Mouse (Mus musculus) MEL (cell line): ENCODE measurements around the gene Calcrl. TPM values are rescaled to one million over a fixed set of nuclear protein-coding genes. Genes with fewer than 3 reads are reported as not detected.

Source experiments
- DNase-seq: peaks from one replicate; pipeline ENCODE4 v3.0.0; 2011; ENCODE audit warnings: low read depth, low spot score
- H3K27ac ChIP-seq: 2 replicates; pipeline ENCODE4 v1.5.1; 2012; ENCODE audit warnings: low read depth, mild to moderate bottlenecking, control low read depth, low read length, moderate library complexity; ENCODE audit not compliant: control insufficient read depth
- H3K27me3 ChIP-seq, 2 experiments: fragments of 150-350 bp in 1 of 2; sonication (generic) in 1 of 2; 2 replicates each; pipeline ENCODE4 v1.6.1; 2012; ENCODE audit warnings: low read length in 2 of 2, mild to moderate bottlenecking in 2 of 2, improper control_type of control experiment in 1 of 2, moderate library complexity in 1 of 2; ENCODE audit not compliant: insufficient read depth in 2 of 2, control insufficient read depth in 1 of 2
- H3K36me3 ChIP-seq, 2 experiments: 2 replicates each; pipeline ENCODE4 v1.6.1; 2012 to 2014; ENCODE audit warnings: low read length in 2 of 2, improper control_type of control experiment in 1 of 2, inconsistent platforms in 1 of 2, mild to moderate bottlenecking in 1 of 2; ENCODE audit not compliant: insufficient read depth in 2 of 2, control insufficient read depth in 1 of 2
- H3K4me1 ChIP-seq, 2 experiments: fragments of 150-350 bp in 1 of 2; sonication (generic) in 1 of 2; 2 replicates each; pipeline ENCODE4 v1.6.1; 2012; ENCODE audit warnings: low read length in 2 of 2, improper control_type of control experiment in 1 of 2, mild to moderate bottlenecking in 1 of 2; ENCODE audit not compliant: insufficient read depth in 2 of 2, control insufficient read depth in 1 of 2
- H3K4me3 ChIP-seq, 2 experiments: fragments of 150-350 bp in 1 of 2; sonication (generic) in 1 of 2; 2 replicates each; pipeline ENCODE4 v1.5.1; 2012; ENCODE audit warnings: low read depth in 2 of 2, low read length in 2 of 2, mild to moderate bottlenecking in 2 of 2, moderate library complexity in 2 of 2, control low read depth in 1 of 2, improper control_type of control experiment in 1 of 2; ENCODE audit not compliant: control insufficient read depth in 1 of 2, insufficient read depth in 1 of 2
- H3K79me2 ChIP-seq: 2 replicates; pipeline ENCODE4 v1.6.1; 2012; ENCODE audit warnings: mild to moderate bottlenecking, low read length, moderate library complexity; ENCODE audit not compliant: control insufficient read depth, poor library complexity, insufficient read depth
- H3K9ac ChIP-seq: 2 replicates; pipeline ENCODE4 v1.6.1; 2012; ENCODE audit warnings: low read depth, mild to moderate bottlenecking, control low read depth, low read length, moderate library complexity; ENCODE audit not compliant: control insufficient read depth, poor library complexity, severe bottlenecking
- H3K9me3 ChIP-seq: fragments of 150-350 bp; sonication (generic); replicated peaks from 2 replicates; pipeline ENCODE4 v1.6.1; 2012; ENCODE audit warnings: mild to moderate bottlenecking, low read length, improper control_type of control experiment, moderate library complexity; ENCODE audit not compliant: insufficient read depth
- BHLHE40 ChIP-seq: IDR thresholded peaks from 2 replicates; pipeline ENCODE4 v1.6.1; 2012; ENCODE audit warnings: low read depth, mild to moderate bottlenecking, inconsistent platforms, low read length, improper control_type of control experiment, borderline replicate concordance
- CTCF ChIP-seq, 3 experiments: IDR thresholded peaks in 2 of 3; conservative IDR thresholded peaks in 1 of 3; 2 replicates each; pipeline ENCODE4 v1.5.1; 2011 to 2012; ENCODE audit warnings: low read length in 3 of 3, low read depth in 2 of 3, mild to moderate bottlenecking in 2 of 3, improper control_type of control experiment in 1 of 3, inconsistent platforms in 1 of 3, mixed read lengths in 1 of 3, moderate library complexity in 1 of 3; ENCODE audit not compliant: control insufficient read depth in 1 of 3, insufficient read depth in 1 of 3, poor library complexity in 1 of 3, severe bottlenecking in 1 of 3
- E2F4 ChIP-seq: IDR thresholded peaks from 2 replicates; pipeline ENCODE4 v1.6.1; 2011; ENCODE audit warnings: low read depth, low read length, improper control_type of control experiment, borderline replicate concordance
- ELF1 ChIP-seq: IDR thresholded peaks from 2 replicates; pipeline ENCODE4 v1.6.1; 2014; ENCODE audit warnings: low read depth, mild to moderate bottlenecking, inconsistent platforms, low read length, improper control_type of control experiment, moderate library complexity
- EP300 ChIP-seq, 2 experiments: IDR thresholded peaks; 2 replicates each; pipeline ENCODE4 v1.6.1; 2011; ENCODE audit warnings: improper control_type of control experiment in 2 of 2, low read length in 2 of 2, low read depth in 1 of 2, mild to moderate bottlenecking in 1 of 2
- ETS1 ChIP-seq: IDR thresholded peaks from 2 replicates; pipeline ENCODE4 v1.6.1; 2012; ENCODE audit warnings: low read depth, mild to moderate bottlenecking, inconsistent platforms, low read length, improper control_type of control experiment, moderate library complexity
- HCFC1 ChIP-seq: IDR thresholded peaks from 2 replicates; pipeline ENCODE4 v1.6.1; 2012; ENCODE audit warnings: low read depth, mild to moderate bottlenecking, inconsistent platforms, low read length, improper control_type of control experiment, moderate library complexity
- KAT2A ChIP-seq: conservative IDR thresholded peaks from 2 replicates; pipeline ENCODE4 v1.6.1; 2012; ENCODE audit warnings: low read depth, low read length, improper control_type of control experiment, inconsistent platforms
- MYB ChIP-seq: IDR thresholded peaks from 2 replicates; pipeline ENCODE4 v1.6.1; 2011; ENCODE audit warnings: mild to moderate bottlenecking, low read depth, low read length, improper control_type of control experiment
- MYC ChIP-seq: IDR thresholded peaks from 2 replicates; pipeline ENCODE4 v1.6.1; 2011; ENCODE audit warnings: low read depth, mild to moderate bottlenecking, low read length, improper control_type of control experiment, moderate library complexity
- RAD21 ChIP-seq: IDR thresholded peaks from 2 replicates; pipeline ENCODE4 v1.6.1; 2011; ENCODE audit warnings: mild to moderate bottlenecking, low read depth, low read length, improper control_type of control experiment
- RCOR1 ChIP-seq: IDR thresholded peaks from 2 replicates; pipeline ENCODE4 v1.6.1; 2012; ENCODE audit warnings: low read depth, mild to moderate bottlenecking, inconsistent platforms, low read length, improper control_type of control experiment
- SIN3A ChIP-seq: IDR thresholded peaks from 2 replicates; pipeline ENCODE4 v1.6.1; 2012; ENCODE audit warnings: low read length, improper control_type of control experiment, inconsistent platforms
- SMC3 ChIP-seq: IDR thresholded peaks from 2 replicates; pipeline ENCODE4 v1.6.1; 2011; ENCODE audit warnings: low read depth, low read length, improper control_type of control experiment
- TCF12 ChIP-seq: IDR thresholded peaks from 2 replicates; pipeline ENCODE4 v1.6.1; 2014; ENCODE audit warnings: low read depth, mild to moderate bottlenecking, inconsistent platforms, low read length, improper control_type of control experiment, moderate library complexity
- ZC3H11A ChIP-seq: IDR thresholded peaks from 2 replicates; pipeline ENCODE4 v1.6.1; 2012; ENCODE audit warnings: low read depth, mild to moderate bottlenecking, inconsistent platforms, low read length, improper control_type of control experiment
- ZKSCAN1 ChIP-seq: IDR thresholded peaks from 2 replicates; pipeline ENCODE4 v1.6.1; 2012; ENCODE audit warnings: low read depth, mild to moderate bottlenecking, inconsistent platforms, low read length, improper control_type of control experiment, moderate library complexity
- ZMIZ1 ChIP-seq: IDR thresholded peaks from 2 replicates; pipeline ENCODE4 v1.6.1; 2012; ENCODE audit warnings: low read depth, mild to moderate bottlenecking, inconsistent platforms, low read length, improper control_type of control experiment, moderate library complexity
- polyA plus RNA-seq, 2 experiments: library from polyadenylated mRNA; stranded (reverse) in 1 of 2; unstranded in 1 of 2; fragments of >175 nt in 1 of 2; fragments of >200 nt in 1 of 2; gene quantifications; 2 replicates each; pipeline versions ENCODE4 v1.2.1 to v1.2.4; 2012; ENCODE audit warnings: low replicate concordance in 2 of 2, low read depth in 1 of 2; ENCODE audit not compliant: insufficient read length in 2 of 2, insufficient read depth in 1 of 2, missing spikeins in 1 of 2
- total RNA-seq: library from RNA; depleted of rRNA; stranded (reverse); fragments of 300-350 nt; gene quantifications from 2 replicates; pipeline ENCODE4 v1.2.3, GENCODE M21; 2012

The Calcrl gene
- total and polyA plus RNA-seq, 3 experiments = not detected

DNA sequence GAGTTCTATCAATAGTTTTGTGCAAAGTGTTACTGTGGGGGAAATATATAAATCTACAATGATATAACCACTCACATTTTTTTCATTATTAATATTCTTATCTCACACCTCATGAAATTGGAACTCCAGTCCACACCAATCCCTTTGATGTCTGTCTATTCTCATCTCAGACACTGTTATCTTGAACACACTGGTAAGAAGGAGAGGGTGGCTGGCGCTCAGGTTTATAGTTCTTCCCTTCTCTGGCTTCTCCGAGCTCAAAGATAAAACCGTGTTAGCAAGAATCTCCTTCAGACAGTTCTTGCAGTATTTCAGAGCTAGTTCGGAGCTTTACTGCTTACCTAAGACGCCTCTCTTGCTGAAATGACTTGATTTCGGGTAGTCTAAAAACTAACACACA lies 32.0 kb upstream of the Calcrl start:
- Histone ChIP-seq H3K27ac (no peak overlapping the region), H3K4me1 (no peaks in the 10 kb centered on the region), H3K79me2 (no peaks in the 10 kb centered on the region), H3K36me3 (no peaks in the 10 kb centered on the region), H3K27me3 (peaks cover 2 to 7% of the 10 kb centered on the region in 2 experiments; a peak in 2 of 4 replicates), H3K9me3 (no peaks in the 10 kb centered on the region), H3K4me3 (no peak overlapping the region), H3K9ac (no peak overlapping the region)
- TF ChIP-seq ZKSCAN1 = no peak
- TF ChIP-seq RCOR1 = no peak
- TF ChIP-seq E2F4 = no peak
- no peak for TF ChIP-seq TCF12
- no peak for TF ChIP-seq HCFC1
- TF ChIP-seq KAT2A = no peak
- no peak for TF ChIP-seq ETS1
- TF ChIP-seq SIN3A = no peak
- no peak for TF ChIP-seq MYB
- TF ChIP-seq MYC = no peak
- TF ChIP-seq ELF1 = no peak
- no peak for TF ChIP-seq EP300 (IDR thresholded peaks at IDR 0.05; ENCODE audit: low read depth in 1 of 2, low read length in 2 of 2)
- no peak for TF ChIP-seq ZMIZ1
- TF ChIP-seq BHLHE40 = no peak
- no peak for TF ChIP-seq SMC3
- DNase-seq = peak; percentile 9

DNA sequence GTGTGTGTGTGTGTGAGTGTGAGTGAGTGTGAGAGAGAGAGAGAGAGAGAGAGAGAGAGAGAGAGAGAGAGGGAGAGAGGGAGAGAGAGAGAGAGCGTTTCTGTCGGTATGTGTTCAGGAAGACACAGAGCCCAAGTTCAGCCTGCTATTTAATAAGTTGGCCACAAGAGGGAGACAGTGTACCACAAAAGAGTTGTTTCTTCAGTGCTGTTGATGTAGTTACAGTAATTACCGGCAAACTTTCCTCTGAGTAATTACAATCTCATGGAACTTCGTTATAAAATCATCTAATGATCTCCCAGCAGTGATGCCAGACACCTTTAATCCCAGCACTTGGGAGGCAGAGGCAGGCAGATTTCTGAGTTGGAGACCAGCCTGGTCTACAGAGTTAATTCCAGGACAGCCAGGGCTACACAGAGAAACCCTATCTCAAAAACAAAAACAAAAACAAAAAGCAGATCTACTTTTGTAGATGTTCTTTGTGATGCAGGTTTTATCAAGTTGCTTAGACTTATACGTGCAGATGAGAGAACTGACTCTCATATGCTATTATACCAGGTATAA lies 30.1 kb upstream of the Calcrl start:
- H3K79me2 ChIP-seq = no peaks in the 10 kb centered on the region
- H3K36me3 ChIP-seq = no peaks in the 10 kb centered on the region
- H3K27ac ChIP-seq = no peak overlapping the region
- no peak overlapping the region for H3K9ac ChIP-seq
- no peak overlapping the region for H3K4me3 ChIP-seq
- H3K9me3 ChIP-seq = no peaks in the 10 kb centered on the region
- peak; percentile 82 for TF ChIP-seq RAD21
- peak; percentile 76 for TF ChIP-seq ZC3H11A
- no peak for TF ChIP-seq MYB
- peak; percentile 49 to 74 (median 56) for TF ChIP-seq CTCF (IDR thresholded peaks at IDR 0.05 in 2 of 3, conservative IDR thresholded peaks at IDR 0.05 in 1 of 3; ENCODE audit: control insufficient read depth in 1 of 3, insufficient read depth in 1 of 3, low read depth in 2 of 3, low read length in 3 of 3, poor library complexity in 1 of 3, severe bottlenecking in 1 of 3)
- TF ChIP-seq SMC3 = peak; percentile 74
- peaks cover 2 to 5% of the 10 kb centered on the region in 2 experiments; a peak in 2 of 4 replicates for H3K27me3 ChIP-seq
- H3K4me1 ChIP-seq = no peaks in the 10 kb centered on the region
- DNase-seq = peak; percentile 88
